Mouse (Mus musculus) MEL (cell line): Measurements from ENCODE around the gene Pdhx. TPM values are rescaled to one million over a fixed set of nuclear protein-coding genes. Genes with fewer than 3 reads are reported as not detected.

Source experiments
- DNase-seq: peaks from one replicate; pipeline ENCODE4 v3.0.0; 2011; ENCODE audit warnings: low read depth, low spot score
- H3K27ac ChIP-seq: 2 replicates; pipeline ENCODE4 v1.5.1; 2012; ENCODE audit warnings: low read depth, mild to moderate bottlenecking, control low read depth, low read length, moderate library complexity; ENCODE audit not compliant: control insufficient read depth
- H3K27me3 ChIP-seq, 2 experiments: fragments of 150-350 bp in 1 of 2; sonication (generic) in 1 of 2; 2 replicates each; pipeline ENCODE4 v1.6.1; 2012; ENCODE audit warnings: low read length in 2 of 2, mild to moderate bottlenecking in 2 of 2, improper control_type of control experiment in 1 of 2, moderate library complexity in 1 of 2; ENCODE audit not compliant: insufficient read depth in 2 of 2, control insufficient read depth in 1 of 2
- H3K36me3 ChIP-seq, 2 experiments: 2 replicates each; pipeline ENCODE4 v1.6.1; 2012 to 2014; ENCODE audit warnings: low read length in 2 of 2, improper control_type of control experiment in 1 of 2, inconsistent platforms in 1 of 2, mild to moderate bottlenecking in 1 of 2; ENCODE audit not compliant: insufficient read depth in 2 of 2, control insufficient read depth in 1 of 2
- H3K4me1 ChIP-seq, 2 experiments: fragments of 150-350 bp in 1 of 2; sonication (generic) in 1 of 2; 2 replicates each; pipeline ENCODE4 v1.6.1; 2012; ENCODE audit warnings: low read length in 2 of 2, improper control_type of control experiment in 1 of 2, mild to moderate bottlenecking in 1 of 2; ENCODE audit not compliant: insufficient read depth in 2 of 2, control insufficient read depth in 1 of 2
- H3K4me3 ChIP-seq, 2 experiments: fragments of 150-350 bp in 1 of 2; sonication (generic) in 1 of 2; 2 replicates each; pipeline ENCODE4 v1.5.1; 2012; ENCODE audit warnings: low read depth in 2 of 2, low read length in 2 of 2, mild to moderate bottlenecking in 2 of 2, moderate library complexity in 2 of 2, control low read depth in 1 of 2, improper control_type of control experiment in 1 of 2; ENCODE audit not compliant: control insufficient read depth in 1 of 2, insufficient read depth in 1 of 2
- H3K79me2 ChIP-seq: 2 replicates; pipeline ENCODE4 v1.6.1; 2012; ENCODE audit warnings: mild to moderate bottlenecking, low read length, moderate library complexity; ENCODE audit not compliant: control insufficient read depth, poor library complexity, insufficient read depth
- H3K9ac ChIP-seq: 2 replicates; pipeline ENCODE4 v1.6.1; 2012; ENCODE audit warnings: low read depth, mild to moderate bottlenecking, control low read depth, low read length, moderate library complexity; ENCODE audit not compliant: control insufficient read depth, poor library complexity, severe bottlenecking
- H3K9me3 ChIP-seq: fragments of 150-350 bp; sonication (generic); replicated peaks from 2 replicates; pipeline ENCODE4 v1.6.1; 2012; ENCODE audit warnings: mild to moderate bottlenecking, low read length, improper control_type of control experiment, moderate library complexity; ENCODE audit not compliant: insufficient read depth
- BHLHE40 ChIP-seq: IDR thresholded peaks from 2 replicates; pipeline ENCODE4 v1.6.1; 2012; ENCODE audit warnings: low read depth, mild to moderate bottlenecking, inconsistent platforms, low read length, improper control_type of control experiment, borderline replicate concordance
- CHD1 ChIP-seq: IDR thresholded peaks from 2 replicates; pipeline ENCODE4 v1.6.1; 2012; ENCODE audit warnings: low read depth, mild to moderate bottlenecking, inconsistent platforms, low read length, improper control_type of control experiment
- CTCF ChIP-seq, 3 experiments: IDR thresholded peaks in 2 of 3; conservative IDR thresholded peaks in 1 of 3; 2 replicates each; pipeline ENCODE4 v1.5.1; 2011 to 2012; ENCODE audit warnings: low read length in 3 of 3, low read depth in 2 of 3, mild to moderate bottlenecking in 2 of 3, improper control_type of control experiment in 1 of 3, inconsistent platforms in 1 of 3, mixed read lengths in 1 of 3, moderate library complexity in 1 of 3; ENCODE audit not compliant: control insufficient read depth in 1 of 3, insufficient read depth in 1 of 3, poor library complexity in 1 of 3, severe bottlenecking in 1 of 3
- E2F4 ChIP-seq: IDR thresholded peaks from 2 replicates; pipeline ENCODE4 v1.6.1; 2011; ENCODE audit warnings: low read depth, low read length, improper control_type of control experiment, borderline replicate concordance
- ELF1 ChIP-seq: IDR thresholded peaks from 2 replicates; pipeline ENCODE4 v1.6.1; 2014; ENCODE audit warnings: low read depth, mild to moderate bottlenecking, inconsistent platforms, low read length, improper control_type of control experiment, moderate library complexity
- GABPA ChIP-seq: IDR thresholded peaks from 2 replicates; pipeline ENCODE4 v1.6.1; 2012; ENCODE audit warnings: low read depth, mild to moderate bottlenecking, inconsistent platforms, low read length, improper control_type of control experiment, moderate library complexity
- GATA1 ChIP-seq: IDR thresholded peaks from 2 replicates; pipeline ENCODE4 v1.6.1; 2011; ENCODE audit warnings: low read depth, low read length, improper control_type of control experiment
- KAT2A ChIP-seq: conservative IDR thresholded peaks from 2 replicates; pipeline ENCODE4 v1.6.1; 2012; ENCODE audit warnings: low read depth, low read length, improper control_type of control experiment, inconsistent platforms
- MAZ ChIP-seq: IDR thresholded peaks from 2 replicates; pipeline ENCODE4 v1.6.1; 2012; ENCODE audit warnings: low read depth, mild to moderate bottlenecking, inconsistent platforms, low read length, improper control_type of control experiment
- POLR2AphosphoS2 ChIP-seq: IDR thresholded peaks from 2 replicates; pipeline ENCODE4 v1.6.1; 2011; ENCODE audit warnings: low read length, improper control_type of control experiment
- SIN3A ChIP-seq: IDR thresholded peaks from 2 replicates; pipeline ENCODE4 v1.6.1; 2012; ENCODE audit warnings: low read length, improper control_type of control experiment, inconsistent platforms
- polyA plus RNA-seq, 2 experiments: library from polyadenylated mRNA; stranded (reverse) in 1 of 2; unstranded in 1 of 2; fragments of >175 nt in 1 of 2; fragments of >200 nt in 1 of 2; gene quantifications; 2 replicates each; pipeline versions ENCODE4 v1.2.1 to v1.2.4; 2012; ENCODE audit warnings: low replicate concordance in 2 of 2, low read depth in 1 of 2; ENCODE audit not compliant: insufficient read length in 2 of 2, insufficient read depth in 1 of 2, missing spikeins in 1 of 2
- total RNA-seq: library from RNA; depleted of rRNA; stranded (reverse); fragments of 300-350 nt; gene quantifications from 2 replicates; pipeline ENCODE4 v1.2.3, GENCODE M21; 2012; rRNA removed

Gene Pdhx
- total and polyA plus RNA-seq, 3 experiments: 48.4 to 73.3 TPM; not detected in 1

DNA sequence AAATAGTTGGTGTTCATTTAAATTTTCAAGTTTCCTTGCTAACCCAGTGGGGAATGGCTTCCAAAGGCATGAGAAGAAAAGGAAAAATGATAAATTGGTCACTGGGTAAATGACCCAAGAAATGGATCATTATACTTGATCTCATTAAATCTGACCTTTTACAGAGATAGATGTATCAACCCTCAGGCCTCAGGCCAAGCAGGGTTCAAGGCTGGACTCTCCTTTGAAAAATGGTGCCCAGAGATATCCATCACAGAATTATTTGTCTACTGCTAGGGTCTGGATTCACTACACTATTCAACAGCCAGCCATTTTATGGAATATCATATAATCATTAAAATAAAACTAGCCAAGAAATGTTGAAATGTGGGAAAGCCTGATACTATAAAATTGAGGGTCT lies 101.4 kb downstream of the Pdhx start:
- H3K27me3 ChIP-seq: no peaks in the 10 kb centered on the region; a peak in 1 of 4 replicates
- DNase-seq: no peak
- no peak overlapping the region for H3K4me3 ChIP-seq
- H3K79me2 ChIP-seq: no peaks in the 10 kb centered on the region
- no peaks in the 10 kb centered on the region for H3K9me3 ChIP-seq
- H3K36me3 ChIP-seq: peaks cover 0 to 2% of the 10 kb centered on the region in 2 experiments; a peak in 1 of 4 replicates
- peaks cover 0 to 8% of the 10 kb centered on the region in 2 experiments; a peak in 1 of 4 replicates for H3K4me1 ChIP-seq
- no peak overlapping the region for H3K9ac ChIP-seq
- TF ChIP-seq GABPA: no peak
- no peak for TF ChIP-seq MAZ
- TF ChIP-seq CTCF (IDR thresholded peaks at IDR 0.05 in 2 of 3, conservative IDR thresholded peaks at IDR 0.05 in 1 of 3; ENCODE audit: control insufficient read depth in 1 of 3, insufficient read depth in 1 of 3, low read depth in 2 of 3, low read length in 3 of 3, poor library complexity in 1 of 3, severe bottlenecking in 1 of 3): no peak
- no peak for TF ChIP-seq E2F4
- TF ChIP-seq CHD1: no peak
- TF ChIP-seq ELF1: no peak
- no peak for TF ChIP-seq GATA1
- TF ChIP-seq BHLHE40: no peak
- no peak for TF ChIP-seq POLR2AphosphoS2
- TF ChIP-seq KAT2A: no peak
- TF ChIP-seq SIN3A: no peak
- no peak overlapping the region for H3K27ac ChIP-seq

Other genes with a start within 250 kb of the Pdhx start
- gene Cd44, start 171.8 kb downstream of the Pdhx start, total RNA-seq: 43.8 and 58.5 TPM in 2 replicates
- 100 to 1,000 TPM in 1 of 2 experiments, 10 to 100 TPM in 1; 53.9 to 226 TPM for gene Cd44, start 171.8 kb downstream of the Pdhx start, polyA plus RNA-seq
- 31.4 and 34.6 TPM in 2 replicates for gene Apip, start 162 bp upstream of the Pdhx start, total RNA-seq
- gene Apip, start 162 bp upstream of the Pdhx start, polyA plus RNA-seq: 10 to 100 TPM in 1 of 2 experiments, not detected in 1; 39.7 TPM
- gene Ehf, start 229.8 kb upstream of the Pdhx start, total RNA-seq: not detected in 2 replicates
- not detected for gene Ehf, start 229.8 kb upstream of the Pdhx start, polyA plus RNA-seq